Mouse (Mus musculus): ENCODE data around the gene Cdk2ap2. TPM values are rescaled to one million over a fixed set of nuclear protein-coding genes. Genes with fewer than 3 reads are reported as not detected.

Gene Cdk2ap2
- polyA plus RNA-seq, 1 experiment from 2014 or later, result 86.0 TPM

DNA sequence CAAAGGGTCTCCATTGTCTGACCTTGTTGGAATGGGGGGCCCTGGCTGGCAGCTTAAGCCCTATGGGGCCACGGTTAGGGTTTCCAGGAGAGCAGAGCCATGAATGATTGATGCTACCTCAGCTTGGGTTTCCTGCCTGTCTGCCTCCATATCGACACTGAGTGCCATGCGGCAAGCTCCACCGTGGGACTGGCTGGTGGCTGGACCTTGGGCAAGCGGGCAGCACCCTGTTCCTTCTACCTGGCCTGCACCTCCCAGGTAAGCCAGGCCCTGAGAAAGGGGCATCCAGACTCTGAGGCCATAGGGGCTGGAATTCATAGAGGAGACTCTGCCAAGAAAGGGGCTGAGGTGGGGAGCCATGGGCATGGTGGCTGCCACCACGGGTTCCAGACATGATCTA, 43.2 kb downstream of the Cdk2ap2 start:
- no peaks in the 10 kb centered on the region for H3K9me3 ChIP-seq
- no peak overlapping the region for H3K27ac ChIP-seq
- DNase-seq (ENCODE audit: low spot score), result no peak
- H3K36me3 ChIP-seq, result no peaks in the 10 kb centered on the region
- 79% methylated on average over 6 of the region's 6 CpGs for WGBS
- peaks cover 16% of the 10 kb centered on the region for H3K27me3 ChIP-seq (ENCODE audit: insufficient read depth, poor library complexity, severe bottlenecking)
- H3K4me1 ChIP-seq, result 0 out of 2 replicates have a peak, but pooled peaks cover 7% of the 10 kb centered on the region
- H3K4me3 ChIP-seq, result no peak overlapping the region

DNA sequence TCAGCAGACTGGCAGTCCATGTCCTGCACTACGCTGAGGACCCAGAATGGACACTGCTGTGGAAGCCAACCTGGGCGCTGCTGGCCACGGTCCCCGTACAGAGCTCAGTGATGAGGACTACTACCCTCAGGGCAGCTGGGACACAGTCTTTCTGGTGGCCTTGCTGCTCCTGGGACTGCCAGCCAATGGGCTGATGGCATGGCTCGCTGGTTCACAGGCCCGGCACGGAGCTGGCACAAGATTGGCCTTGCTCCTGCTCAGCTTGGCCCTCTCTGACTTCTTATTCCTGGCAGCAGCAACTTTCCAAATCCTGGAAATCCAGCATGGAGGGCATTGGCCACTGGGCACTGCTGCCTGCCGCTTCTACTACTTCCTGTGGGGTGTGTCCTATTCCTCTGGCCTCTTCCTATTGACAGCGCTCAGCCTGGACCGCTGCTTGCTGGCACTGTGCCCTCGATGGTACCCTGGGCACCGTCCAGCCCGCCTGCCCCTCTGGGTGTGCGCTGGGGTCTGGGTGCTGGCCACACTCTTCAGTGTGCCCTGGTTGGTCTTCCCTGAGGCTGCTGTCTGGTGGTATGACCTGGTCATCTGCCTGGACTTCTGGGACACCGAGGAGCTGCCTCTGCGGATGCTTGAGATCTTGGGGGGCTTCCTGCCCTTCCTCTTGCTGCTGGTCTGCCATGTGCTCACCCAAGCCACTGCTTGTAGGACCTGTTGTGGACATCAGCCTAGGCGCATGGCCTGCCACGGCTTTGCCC, 45.6 kb downstream of the Cdk2ap2 start:
- DNase-seq (ENCODE audit: low spot score), result no peak
- peaks cover 7% of the 10 kb centered on the region; the same call in 1 of the 2 replicates for H3K4me1 ChIP-seq
- no peak overlapping the region for H3K4me3 ChIP-seq
- H3K27ac ChIP-seq, result no peak overlapping the region
- peaks cover 10% of the 10 kb centered on the region for H3K27me3 ChIP-seq (ENCODE audit: insufficient read depth, poor library complexity, severe bottlenecking)
- no peaks in the 10 kb centered on the region for H3K9me3 ChIP-seq
- no peaks in the 10 kb centered on the region for H3K36me3 ChIP-seq
- 85% methylated on average over 18 of the region's 18 CpGs for WGBS

DNA sequence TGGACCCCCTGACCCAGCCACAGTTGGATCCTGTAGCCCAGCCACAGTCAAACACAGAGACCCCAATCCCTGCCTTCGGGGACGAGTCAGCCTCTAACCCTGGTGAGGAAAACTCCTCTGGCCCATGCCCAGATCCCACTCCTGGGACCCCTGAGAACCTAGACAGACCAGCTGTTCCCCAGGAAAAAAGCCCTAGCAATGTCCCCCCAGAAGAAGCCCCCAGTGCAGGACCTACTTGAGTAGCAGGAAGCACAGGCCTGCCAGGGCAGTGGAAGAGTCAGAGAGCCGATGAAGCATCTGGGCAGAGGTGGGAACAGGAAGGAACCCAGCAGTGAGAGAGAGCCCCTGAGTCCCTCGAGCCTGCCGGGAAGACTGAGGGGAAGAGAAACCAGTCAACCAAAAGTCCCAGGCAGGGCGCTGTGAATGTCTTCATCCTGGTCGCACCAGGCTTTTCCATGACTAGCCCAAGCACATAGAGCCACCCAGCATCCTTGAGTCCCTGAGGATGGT, 46.8 kb downstream of the Cdk2ap2 start, which contains the start of gene Cabp4:
Gene Cabp4 (minus strand): TSS at position 275 of the 510 bp plus-strand sequence.
- WGBS, result 80% methylated on average over 7 of the region's 7 CpGs
- peaks cover 15% of the 10 kb centered on the region for H3K4me1 ChIP-seq
- H3K36me3 ChIP-seq, result no peaks in the 10 kb centered on the region

GRCm38 (mm10) chr19:4144550-4145498, 47.8 kb downstream of the Cdk2ap2 start:
- WGBS, result 76% methylated on average over 16 of the region's 16 CpGs
- H3K4me1 ChIP-seq, result peaks cover 22% of the 10 kb centered on the region

More for the DNA sequence above, 46.8 kb downstream of the Cdk2ap2 start, which contains the start of gene Cabp4:
- H3K4me3 ChIP-seq, result no peak within 1 kb of the TSS
- H3K9me3 ChIP-seq, result no peaks in the 10 kb centered on the region
- DNase-seq (ENCODE audit: low spot score), result no peak
- no peak within 1 kb of the TSS for H3K27ac ChIP-seq
- H3K27me3 ChIP-seq (ENCODE audit: insufficient read depth, poor library complexity, severe bottlenecking), result peaks cover 10% of the 10 kb centered on the region

DNA sequence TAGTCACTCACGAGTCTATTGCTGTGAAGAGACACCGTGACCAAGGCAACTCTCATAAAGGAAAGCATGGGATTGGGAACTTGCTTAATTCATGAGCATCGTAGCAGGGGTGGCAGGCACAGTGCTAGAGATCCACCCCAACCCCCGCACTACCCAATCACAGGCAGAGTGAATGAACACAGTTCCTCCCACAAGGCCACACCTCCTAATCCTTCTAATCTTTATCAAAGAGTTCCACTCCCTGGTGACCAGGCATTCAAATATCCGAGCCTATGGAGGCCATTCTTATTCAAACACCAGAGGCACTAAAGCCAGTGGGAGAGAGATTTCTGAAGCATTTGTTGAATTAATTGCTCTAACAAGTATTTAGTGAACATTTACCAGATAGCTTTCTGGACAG, 49.0 kb downstream of the Cdk2ap2 start:
- no peaks in the 10 kb centered on the region for H3K9me3 ChIP-seq

More at GRCm38 (mm10) chr19:4144550-4145498, 47.8 kb downstream of the Cdk2ap2 start:
- DNase-seq (ENCODE audit: low spot score), result no peak
- Histone ChIP-seq H3K9me3 (no peaks in the 10 kb centered on the region), H3K27me3 (ENCODE audit: insufficient read depth, poor library complexity, severe bottlenecking) (peaks cover 7% of the 10 kb centered on the region; the same call in 1 of the 2 replicates), H3K36me3 (peaks cover 2% of the 10 kb centered on the region; the same call in 1 of the 2 replicates), H3K4me3 (no peak overlapping the region), H3K27ac (no peak overlapping the region)

GRCm38 (mm10) chr19:4146366-4147021, 49.5 kb downstream of the Cdk2ap2 start:
- peaks cover 19% of the 10 kb centered on the region for H3K36me3 ChIP-seq
- no peak for DNase-seq (ENCODE audit: low spot score)
- H3K27me3 ChIP-seq (ENCODE audit: insufficient read depth, poor library complexity, severe bottlenecking), result no peaks in the 10 kb centered on the region
- WGBS, result 56% methylated on average over 12 of the region's 12 CpGs
- no peaks in the 10 kb centered on the region for H3K9me3 ChIP-seq
- no peak overlapping the region for H3K27ac ChIP-seq
- H3K4me3 ChIP-seq, result no peak overlapping the region
- H3K4me1 ChIP-seq, result peaks cover 32% of the 10 kb centered on the region

More for the DNA sequence above, 49.0 kb downstream of the Cdk2ap2 start:
- Histone ChIP-seq H3K36me3 (peaks cover 13% of the 10 kb centered on the region), H3K27me3 (ENCODE audit: insufficient read depth, poor library complexity, severe bottlenecking) (no peaks in the 10 kb centered on the region), H3K4me1 (peaks cover 27% of the 10 kb centered on the region), H3K27ac (no peak overlapping the region), H3K4me3 (no peak overlapping the region)
- WGBS, result 87% methylated on average over 5 of the region's 5 CpGs
- no peak for DNase-seq (ENCODE audit: low spot score)

DNA sequence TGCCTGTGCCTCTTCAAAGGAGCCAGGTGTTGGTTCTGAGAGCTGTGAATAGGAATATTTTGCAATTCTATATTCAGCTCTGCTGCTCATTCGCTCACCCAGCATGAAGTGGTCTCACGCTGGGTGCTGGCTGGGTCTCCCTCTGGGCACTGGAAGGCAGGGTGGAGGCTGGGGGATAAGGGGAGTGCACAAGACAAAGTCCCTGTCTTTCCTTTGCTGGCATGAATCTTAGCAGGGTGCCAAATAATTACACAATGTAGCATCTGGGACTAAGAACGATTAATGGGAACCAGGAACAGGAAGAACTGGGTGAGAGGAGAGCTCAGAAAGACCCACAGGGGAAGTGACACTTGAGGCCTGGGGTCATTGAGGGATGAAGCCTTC, 50.0 kb downstream of the Cdk2ap2 start:
- peaks cover 37% of the 10 kb centered on the region for H3K4me1 ChIP-seq
- DNase-seq (ENCODE audit: low spot score), result no peak
- H3K4me3 ChIP-seq, result no peak overlapping the region
- H3K9me3 ChIP-seq, result no peaks in the 10 kb centered on the region
- H3K36me3 ChIP-seq, result peaks cover 24% of the 10 kb centered on the region
- no peak overlapping the region for H3K27ac ChIP-seq
- WGBS, result 53% methylated on average over 3 of the region's 3 CpGs
- H3K27me3 ChIP-seq (ENCODE audit: insufficient read depth, poor library complexity, severe bottlenecking), result no peaks in the 10 kb centered on the region

DNA sequence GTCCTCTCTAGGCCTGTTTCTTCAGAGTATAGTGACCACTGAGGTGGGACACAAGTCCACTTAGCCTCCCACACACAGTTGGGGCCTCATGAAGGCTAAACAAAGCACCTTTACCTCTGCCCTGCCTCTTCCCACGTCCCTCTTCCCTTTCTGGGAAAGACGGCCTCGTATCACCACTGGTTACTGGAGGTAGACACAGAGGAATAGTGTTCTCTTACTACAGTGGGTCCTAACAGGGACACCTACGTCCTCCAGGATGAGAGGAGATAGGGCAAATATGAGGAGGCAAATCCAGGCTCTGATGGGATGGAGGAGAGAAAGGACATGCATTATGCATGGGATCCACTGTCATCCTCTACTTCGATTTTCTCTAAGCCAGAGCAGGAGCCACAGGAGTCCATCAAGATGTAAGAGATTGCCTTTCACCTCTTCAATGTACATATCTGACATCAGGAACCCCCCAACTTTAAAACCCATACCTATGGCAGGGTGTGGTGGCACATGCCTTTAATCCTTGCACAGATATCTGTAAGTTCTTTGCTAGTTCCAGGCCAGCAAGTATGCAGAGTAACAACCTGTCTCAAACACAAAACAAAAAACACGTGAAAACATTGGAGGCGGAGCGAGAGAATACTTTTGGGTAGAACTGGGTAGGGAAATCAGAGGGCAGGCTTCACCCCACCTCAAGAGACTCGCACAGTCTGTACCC, 51.0 kb downstream of the Cdk2ap2 start:
- Histone ChIP-seq H3K9me3 (no peaks in the 10 kb centered on the region), H3K4me1 (peaks cover 43% of the 10 kb centered on the region), H3K36me3 (peaks cover 33% of the 10 kb centered on the region), H3K27ac (peak overlapping the region; percentile 91), H3K27me3 (ENCODE audit: insufficient read depth, poor library complexity, severe bottlenecking) (no peaks in the 10 kb centered on the region), H3K4me3 (peak overlapping the region; percentile 84)
- DNase-seq (ENCODE audit: low spot score), result no peak
- WGBS, result 38% methylated on average over 9 of the region's 9 CpGs

- under 1% methylated on average over 33 of the region's 33 CpGs for WGBS
- H3K27ac ChIP-seq, result peak within 1 kb of the TSS; percentile 91
- H3K4me3 ChIP-seq, result peak within 1 kb of the TSS; percentile 84
- peak; percentile 98 for DNase-seq (ENCODE audit: low spot score)
- H3K36me3 ChIP-seq, result peaks cover 38% of the 10 kb centered on the region
- H3K9me3 ChIP-seq, result no peaks in the 10 kb centered on the region
- H3K27me3 ChIP-seq (ENCODE audit: insufficient read depth, poor library complexity, severe bottlenecking), result no peaks in the 10 kb centered on the region
- peaks cover 48% of the 10 kb centered on the region for H3K4me1 ChIP-seq
These were observed 51.5 kb downstream of the Cdk2ap2 start, which contains the start of gene Coro1b for GRCm38 (mm10) chr19:4148491-4148806. Coro1b (plus strand) TSS chr19:4148619.

All from heart, embryonic 10.5 days (tissue).